Mouse (Mus musculus) C2C12 (cell line): ENCODE data around the gene Hoxa3.

Source experiments
- CEBPB ChIP-seq: IDR thresholded peaks from one replicate; pipeline ENCODE4 v1.6.1; 2011; ENCODE audit warnings: low read depth, mild to moderate bottlenecking, control low read depth, moderate library complexity
- CTCF ChIP-seq: IDR thresholded peaks from one replicate; pipeline ENCODE4 v1.5.1; 2011; ENCODE audit not compliant: control insufficient read depth, insufficient read depth, insufficient read length
- FOSL1 ChIP-seq: IDR thresholded peaks from one replicate; pipeline ENCODE4 v1.8.0; 2011; ENCODE audit warnings: mild to moderate bottlenecking, low read length; ENCODE audit not compliant: poor library complexity, insufficient read depth, severe bottlenecking
- MAX ChIP-seq: IDR thresholded peaks from one replicate; pipeline ENCODE4 v1.6.1; 2011; ENCODE audit warnings: mild to moderate bottlenecking, control low read depth
- MYOG ChIP-seq: IDR thresholded peaks from one replicate; pipeline ENCODE4 v1.6.1; 2011; ENCODE audit not compliant: control insufficient read depth, insufficient read length; ENCODE audit errors: extremely low read depth
- USF1 ChIP-seq: IDR thresholded peaks from one replicate; pipeline ENCODE4 v1.6.1; 2011; ENCODE audit warnings: low read depth, mild to moderate bottlenecking, control low read depth, moderate library complexity

DNA sequence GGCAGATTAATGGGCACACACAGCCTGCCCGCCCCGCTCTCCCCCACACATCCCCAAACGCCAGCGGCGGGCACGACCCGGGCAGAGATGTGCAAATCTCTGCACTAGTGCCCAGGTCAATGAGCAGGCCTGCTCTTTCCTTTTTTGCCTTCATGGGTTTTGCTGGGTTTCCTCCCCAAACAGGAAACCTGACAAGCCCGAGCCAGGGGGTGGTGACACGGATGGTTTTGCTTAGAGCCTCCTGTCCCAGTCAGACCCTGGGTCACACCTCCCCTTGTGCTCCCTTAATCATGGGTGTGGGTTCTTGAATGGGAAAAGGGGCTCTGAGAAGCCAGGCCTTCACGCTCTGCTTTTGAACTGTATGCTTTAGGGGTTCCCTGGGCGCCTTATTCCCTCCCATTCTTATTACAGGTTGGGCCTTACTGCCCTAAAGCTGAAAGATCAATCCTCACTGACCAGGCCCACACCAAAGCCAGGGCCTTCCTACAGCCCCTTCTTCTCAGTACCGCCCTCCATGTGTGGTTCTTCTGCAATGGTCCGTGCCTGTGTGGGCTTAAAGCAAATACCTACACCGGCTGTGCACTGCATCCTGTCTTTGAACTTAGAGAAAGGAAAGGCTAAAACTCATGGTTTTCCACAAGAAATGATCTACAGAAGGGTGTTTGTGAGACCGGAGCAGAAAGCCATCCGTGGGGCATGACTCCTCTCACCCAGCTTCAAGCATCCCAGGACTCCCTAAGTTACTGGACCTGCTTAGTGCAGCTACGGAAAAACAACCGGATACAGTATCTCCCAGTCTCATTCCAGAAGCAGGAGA, 4.1 kb downstream of the Hoxa3 start:
- TF ChIP-seq USF1 (no peak), CTCF (no peak), CEBPB (no peak), FOSL1 (no peak), MYOG (no peak), MAX (no peak)
